Mouse (Mus musculus) ES-Bruce4 (cell line): Measurements from ENCODE around the gene Hspa12a.

Experiments used
- CTCF ChIP-seq: IDR thresholded peaks from one replicate; pipeline ENCODE4 v1.8.1; 2011; ENCODE audit warnings: low read depth, low read length
- POLR2A ChIP-seq: IDR thresholded peaks from one replicate; pipeline ENCODE4 v1.8.1; 2011; ENCODE audit warnings: low read length; ENCODE audit not compliant: insufficient read depth

- TF ChIP-seq CTCF (no peak), POLR2A (no peak)
Observed at GRCm38 (mm10) chr19:58945959-58946358, 2.5 kb upstream of the Hspa12a start.
